ENCODE assay signal across 8 mouse cellular contexts in the genomic region with DNA sequence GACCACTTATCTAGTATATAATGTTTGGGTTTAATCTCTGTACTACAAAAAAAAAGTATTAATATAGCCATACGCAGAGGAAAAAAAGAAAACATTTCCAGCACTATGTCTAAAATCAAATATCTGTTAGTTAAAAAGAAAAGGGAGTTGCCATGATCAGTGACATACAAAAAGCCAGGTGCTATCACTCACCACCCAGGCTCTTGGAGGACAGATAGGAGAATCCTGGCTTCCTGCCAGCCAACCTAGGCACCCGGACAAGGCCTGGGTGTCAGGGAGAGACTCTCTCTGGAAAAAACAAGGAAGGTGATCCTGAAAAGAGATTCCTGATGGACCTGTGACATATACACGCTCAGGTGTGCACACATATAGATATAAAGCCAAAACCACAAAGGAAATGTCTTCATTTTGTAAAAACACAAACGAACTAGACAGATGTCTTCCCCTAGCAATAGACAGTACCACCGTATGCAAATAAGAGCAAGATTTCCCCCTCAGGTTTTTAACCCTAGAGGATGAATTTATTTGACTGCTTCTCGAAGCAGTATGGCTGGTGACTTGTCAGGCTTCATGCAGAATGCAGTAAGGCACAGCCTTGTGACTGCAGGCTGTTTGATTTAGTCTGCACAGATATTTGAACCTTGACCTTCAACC. TPM values are rescaled to one million over a fixed set of nuclear protein-coding genes. Genes with fewer than 3 reads are reported as not detected.
DNase-seq lines count a peak whose midpoint lies in the region; ATAC-seq and TF ChIP-seq lines count a peak whose summit lies in the region.

No protein-coding gene starts in this region.

- no peak for TF ChIP-seq POLR2A in CH12.LX (IDR thresholded peaks at IDR 0.05; ENCODE audit: low read depth, low read length)

- dilution Hi-C loops in CH12.LX (cut with MboI; ENCODE audit: extremely low pct_ligation_motif_present, extremely low pct_unique_long_range_greater_than_20kb, low sequenced_read_pairs): no loop called here

- peak overlapping the region; percentile 96 for H3K4me2 ChIP-seq in CH12.LX (ENCODE audit: insufficient read depth, low read depth, poor library complexity, severe bottlenecking)
- peak overlapping the region; percentile 43 for H3K4me2 ChIP-seq in forebrain, embryonic 15.5 days (replicated peaks)
- H3K4me2 ChIP-seq in liver, embryonic 13.5 days: peak overlapping the region; percentile 43; the same call in 1 of the 2 replicates

- H3K9ac ChIP-seq in CH12.LX (ENCODE audit: insufficient read depth, low read depth): peak overlapping the region; percentile 98; the same call in 1 of the 2 replicates
- peak overlapping the region; percentile 43; the same call in 1 of the 2 replicates for H3K9ac ChIP-seq in forebrain, embryonic 15.5 days (replicated peaks)
- no peak overlapping the region for H3K9ac ChIP-seq in liver, embryonic 13.5 days

- peak overlapping the region in 2 of 3 experiments; percentile 54 to 57 for H3K4me3 ChIP-seq in CH12.LX (replicated peaks in 1 of 3; ENCODE audit: low read depth in 2 of 3, low read length in 2 of 3, poor library complexity in 1 of 3)
- peak overlapping the region; percentile 32 for H3K4me3 ChIP-seq in forebrain, embryonic 15.5 days
- no peak overlapping the region for H3K4me3 ChIP-seq in liver, embryonic 13.5 days (replicated peaks)

- H3K27me3 ChIP-seq in CH12.LX (replicated peaks): no peaks in the 10 kb centered on the region
- no peaks in the 10 kb centered on the region for H3K27me3 ChIP-seq in forebrain, embryonic 15.5 days
- peaks cover 7% of the 10 kb centered on the region; the same call in 1 of the 2 replicates for H3K27me3 ChIP-seq in liver, embryonic 13.5 days

- 56% methylated on average over 6 of the region's 6 CpGs for WGBS in forebrain, embryonic 15.5 days
- 39% methylated on average over 6 of the region's 6 CpGs for WGBS in liver, embryonic 13.5 days (ENCODE audit: insufficient replicate concordance)

- no peak; the same call in 1 of the 2 replicates for TF ChIP-seq EP300 in CH12.LX (IDR thresholded peaks at IDR 0.05; ENCODE audit: low read length)

- H3K27ac ChIP-seq in CH12.LX (ENCODE audit: insufficient read depth, low read depth): peak overlapping the region; percentile 97
- peak overlapping the region; percentile 78 for H3K27ac ChIP-seq in forebrain, embryonic 15.5 days (replicated peaks)
- no peak overlapping the region for H3K27ac ChIP-seq in liver, embryonic 13.5 days

- no peaks in the 10 kb centered on the region for H3K79me2 ChIP-seq in CH12.LX (replicated peaks; ENCODE audit: control insufficient read depth, extremely low read depth, insufficient read depth, poor library complexity, severe bottlenecking)

- no peak for TF ChIP-seq CTCF in CH12.LX (conservative IDR thresholded peaks at IDR 0.05 in 1 of 2, IDR thresholded peaks at IDR 0.05 in 1 of 2; ENCODE audit: low read depth in 2 of 2, low read length in 2 of 2)

- H3K36me3 ChIP-seq in CH12.LX (replicated peaks in 1 of 2; ENCODE audit: control insufficient read depth in 1 of 2, insufficient read depth in 1 of 2, low read length in 1 of 2): no peaks in the 10 kb centered on the region
- no peaks in the 10 kb centered on the region for H3K36me3 ChIP-seq in forebrain, embryonic 15.5 days
- H3K36me3 ChIP-seq in liver, embryonic 13.5 days: no peaks in the 10 kb centered on the region

- peaks cover 16 to 55% of the 10 kb centered on the region in 2 experiments for H3K4me1 ChIP-seq in CH12.LX (ENCODE audit: control insufficient read depth in 1 of 2, insufficient read depth in 2 of 2)
- H3K4me1 ChIP-seq in forebrain, embryonic 15.5 days: peaks cover 17% of the 10 kb centered on the region
- peaks cover 16% of the 10 kb centered on the region for H3K4me1 ChIP-seq in liver, embryonic 13.5 days (replicated peaks)

- TF ChIP-seq RAD21 in CH12.LX (IDR thresholded peaks at IDR 0.05; ENCODE audit: low read depth, low read length): no peak

- peaks cover 8% of the 10 kb centered on the region for H3K9me3 ChIP-seq in CH12.LX (replicated peaks; ENCODE audit: low read length)
- no peaks in the 10 kb centered on the region for H3K9me3 ChIP-seq in forebrain, embryonic 15.5 days
- H3K9me3 ChIP-seq in liver, embryonic 13.5 days (replicated peaks): 0 out of 2 replicates have a peak, but pooled peaks cover 5% of the 10 kb centered on the region

- ATAC-seq in forebrain, embryonic 15.5 days (replicated peaks): peak; percentile 68
- peak; percentile 25; the same call in 1 of the 2 replicates for ATAC-seq in liver, embryonic 13.5 days (ENCODE audit: low read depth)

- in situ Hi-C loops in CH12.LX (cut with MboI; ENCODE audit: low pct_ligation_motif_present, low pct_unique_long_range_greater_than_20kb, low sequenced_read_pairs): loop anchor here (25.0 kb wide), 2 partner anchors 600 to 750 kb away; partner anchors contain the start of genes Cdc20b and Gpx8

- peak; percentile 61 for DNase-seq in heart, adult 11 months
- no peak for DNase-seq in heart, adult 18-20 months
- DNase-seq in CH12.LX (ENCODE audit: extremely low read depth): peak; percentile 76
- no peak for DNase-seq in liver, embryonic 13.5 days
- peak; percentile 67 for DNase-seq in thymus, postnatal 0 days (ENCODE audit: low spot score)
- no peak for DNase-seq in gastrocnemius, adult 18-20 months (ENCODE audit: low spot score)
- no peak for DNase-seq in right cerebral cortex, adult 2 months (ENCODE audit: low spot score in 2 of 2)

TF ChIP-seq in CH12.LX, 34 proteins besides CTCF, POLR2A, EP300 and RAD21:
- TF ChIP-seq MEF2A (IDR thresholded peaks at IDR 0.05; ENCODE audit: borderline replicate concordance, low read depth, low read length): 0 out of 2 replicates have a peak, but pooled peaks have one; percentile 45
- TF ChIP-seq RCOR1 (conservative IDR thresholded peaks at IDR 0.05; ENCODE audit: low read depth, low read length): no peak
- TF ChIP-seq TBP (conservative IDR thresholded peaks at IDR 0.05; ENCODE audit: low read depth, low read length): 0 out of 2 replicates have a peak, but pooled peaks have one; percentile 11
- TF ChIP-seq POLR2AphosphoS2 (IDR thresholded peaks at IDR 0.05; ENCODE audit: low read depth, low read length): no peak
- no peak for TF ChIP-seq ZNF384 (IDR thresholded peaks at IDR 0.05; ENCODE audit: low read depth, low read length)
- TF ChIP-seq HCFC1 (IDR thresholded peaks at IDR 0.05; ENCODE audit: low read depth, low read length): 0 out of 2 replicates have a peak, but pooled peaks have one; percentile 1
- 0 out of 2 replicates have a peak, but pooled peaks have one; percentile 21 for TF ChIP-seq ETS1 (conservative IDR thresholded peaks at IDR 0.05; ENCODE audit: low read depth, low read length)
- TF ChIP-seq ZC3H11A (IDR thresholded peaks at IDR 0.05; ENCODE audit: low read depth, low read length): no peak
- TF ChIP-seq MAX (IDR thresholded peaks at IDR 0.05; ENCODE audit: low read length): no peak
TF ChIP-seq in CH12.LX: peak in this region for 4.

RNA-seq across cellular contexts. Expression of gene Ankrd55, which starts 0.6 kb away (rescaled TPM):
- 1 to 10 TPM; 1.3 to 2.3 TPM for total RNA-seq in heart, adult 18-20 months (2021)
- total RNA-seq in CH12.LX (2012; rRNA removed) (2.2 TPM in 2 replicates), CH12.LX (2014; rRNA removed) (1.1 TPM in 2 replicates)
- polyA plus RNA-seq in CH12.LX (2012; ENCODE audit: insufficient read length, low read depth): 1.1 and 1.3 TPM in 2 replicates
- polyA plus RNA-seq in forebrain, embryonic 15.5 days (2015; fragmentation: Nextera tagmentation; extraction: Ambion mirVana): 2.6 TPM in 2 replicates
- polyA plus RNA-seq in liver, embryonic 13.5 days (2015; fragmentation: Nextera tagmentation; extraction: Ambion mirVana): 0.09 and 0.17 TPM in 2 replicates
- polyA plus RNA-seq in thymus, postnatal 0 days (2015; fragmentation: Nextera tagmentation; extraction: Ambion mirVana): 0.98 and 1.9 TPM in 2 replicates
- total RNA-seq in gastrocnemius, adult 18-20 months (2021): under 1 TPM; 0.18 to 0.19 TPM

Comparison
In these comparisons a context has a peak if more than half of its experiments do, and no peak if none do; other contexts are left out.
1. DNase-seq: peak in heart, adult 11 months (single experiment), CH12.LX (single experiment) and thymus, postnatal 0 days (single experiment); none in heart, adult 18-20 months (0 of 2), liver, embryonic 13.5 days (single experiment), gastrocnemius, adult 18-20 months (single experiment) and right cerebral cortex, adult 2 months (0 of 2).
2. H3K4me2 ChIP-seq: peak in every context shown above with its lines; median percentile 96 in CH12.LX; 43 in forebrain, embryonic 15.5 days; 43 in liver, embryonic 13.5 days.